Mouse (Mus musculus) lung, embryonic 14.5 days (tissue): ENCODE data around the gene Apex1. TPM values are rescaled to one million over a fixed set of nuclear protein-coding genes. Genes with fewer than 3 reads are reported as not detected.

Experiments
- ATAC-seq: fragments of 200-750 bp; cut with Nextera tagmentation; 2 replicates; pipeline ENCODE4 v1.8.0; 2017; ENCODE audit warnings: mild to moderate bottlenecking, moderate TSS enrichment, moderate library complexity; ENCODE audit not compliant: insufficient read depth
- DNase-seq: peaks from one replicate; pipeline ENCODE4 v3.0.0-alpha.2; 2015
- H3K27ac ChIP-seq: fragments of 300-500 bp; sonication (generic); 2 replicates; pipeline ENCODE4 v1.5.1; 2014; ENCODE audit warnings: low read depth, mild to moderate bottlenecking, moderate library complexity
- H3K27me3 ChIP-seq: fragments of 300-500 bp; sonication (generic); 2 replicates; pipeline ENCODE4 v1.6.1; 2014; ENCODE audit warnings: low read length, control low read depth; ENCODE audit not compliant: insufficient read depth
- H3K36me3 ChIP-seq: fragments of 300-500 bp; sonication (generic); 2 replicates; pipeline ENCODE4 v1.6.1; 2014; ENCODE audit warnings: control low read depth; ENCODE audit not compliant: insufficient read depth
- H3K4me1 ChIP-seq: fragments of 300-500 bp; sonication (generic); 2 replicates; pipeline ENCODE4 v1.6.1; 2014; ENCODE audit warnings: antibody characterized with exemption, control low read depth; ENCODE audit not compliant: insufficient read depth
- H3K4me2 ChIP-seq: fragments of 300-500 bp; sonication (generic); 2 replicates; pipeline ENCODE4 v1.6.1; 2014; ENCODE audit warnings: mild to moderate bottlenecking
- H3K4me3 ChIP-seq: fragments of 300-500 bp; sonication (generic); 2 replicates; pipeline ENCODE4 v1.5.1; 2014; ENCODE audit warnings: low read depth, low read length
- H3K9ac ChIP-seq: fragments of 300-500 bp; sonication (generic); 2 replicates; pipeline ENCODE4 v1.6.1; 2014
- H3K9me3 ChIP-seq: fragments of 300-500 bp; sonication (generic); 2 replicates; pipeline ENCODE4 v1.6.1; 2016; ENCODE audit warnings: low read depth, low read length, control low read depth
- CTCF ChIP-seq: IDR thresholded peaks from 2 replicates; pipeline ENCODE4 v1.5.1; 2016; ENCODE audit warnings: antibody characterized with exemption, low read depth
- WGBS: fragments of 180-500 bp; shearing (Covaris S2); extraction: QIAGEN DNeasy Blood & Tissue Kit; methylation state at CpG from one replicate; pipeline ENCODE4 v1.1.7; 2014; 5-methylcytosine and 5-hydroxymethylcytosine counted together
- polyA plus RNA-seq: library from polyadenylated mRNA; unstranded; fragments of >200 nt; fragmentation: Nextera tagmentation; extraction: Ambion mirVana; gene quantifications from 2 replicates; pipeline ENCODE4 v1.2.1, GENCODE M21; 2014

The Apex1 gene
- polyA plus RNA-seq, 1 experiment from 2014 or later = 272 TPM

GRCm38 (mm10) chr14:50976674-50977073 lies 51.9 kb downstream of the Apex1 start:
- H3K4me3 ChIP-seq = no peak overlapping the region
- no peaks in the 10 kb centered on the region for H3K9me3 ChIP-seq
- H3K4me2 ChIP-seq = no peak overlapping the region
- 33% methylated on average over 9 of the region's 9 CpGs for WGBS
- H3K36me3 ChIP-seq = no peaks in the 10 kb centered on the region
- no peaks in the 10 kb centered on the region for H3K27me3 ChIP-seq
- H3K4me1 ChIP-seq = no peaks in the 10 kb centered on the region
- peak; percentile 21; the same call in 1 of the 2 replicates for ATAC-seq
- DNase-seq = peak; percentile 46
- H3K27ac ChIP-seq = no peak overlapping the region
- no peak for TF ChIP-seq CTCF
- H3K9ac ChIP-seq = no peak overlapping the region

Other genes with a start within 250 kb of the Apex1 start
- gene Olfr747, start 231.8 kb upstream of the Apex1 start, polyA plus RNA-seq = not detected in 2 replicates
- gene Olfr748, start 217.6 kb upstream of the Apex1 start, polyA plus RNA-seq = not detected in 2 replicates
- gene Olfr749, start 179.9 kb upstream of the Apex1 start, polyA plus RNA-seq = not detected in 2 replicates
- gene Ttc5, start 139.4 kb upstream of the Apex1 start, polyA plus RNA-seq = 68.3 and 68.6 TPM in 2 replicates
- not detected in 2 replicates for gene Ccnb1ip1, start 117.2 kb upstream of the Apex1 start, polyA plus RNA-seq
- gene Parp2, start 117.1 kb upstream of the Apex1 start, polyA plus RNA-seq = 71.0 and 74.7 TPM in 2 replicates
- gene Tep1, start 54.4 kb upstream of the Apex1 start, polyA plus RNA-seq = 6.1 and 7.2 TPM in 2 replicates
- gene Klhl33, start 27.5 kb upstream of the Apex1 start, polyA plus RNA-seq = 0.26 and 0.29 TPM in 2 replicates
- 164 and 183 TPM in 2 replicates for gene Osgep, start 75 bp upstream of the Apex1 start, polyA plus RNA-seq
- 45.6 and 47.1 TPM in 2 replicates for gene Pip4p1, start 5.9 kb downstream of the Apex1 start, polyA plus RNA-seq
- 64.4 and 67.0 TPM in 2 replicates for gene Pnp, start 6.1 kb downstream of the Apex1 start, polyA plus RNA-seq
- not detected in 2 replicates for gene Gm49342, start 19.5 kb downstream of the Apex1 start, polyA plus RNA-seq
- 0.42 and 0.76 TPM in 2 replicates for gene Pnp2, start 31.0 kb downstream of the Apex1 start, polyA plus RNA-seq
- gene Rnase10, start 82.8 kb downstream of the Apex1 start, polyA plus RNA-seq = 0.45 TPM in 1 of 2 replicates, not detected in the other
- not detected in 2 replicates for gene Rnase9, start 116.9 kb downstream of the Apex1 start, polyA plus RNA-seq
- not detected in 2 replicates for gene Rnase11, start 125.2 kb downstream of the Apex1 start, polyA plus RNA-seq
- not detected in 2 replicates for gene Rnase12, start 132.7 kb downstream of the Apex1 start, polyA plus RNA-seq
- not detected in 2 replicates for gene Olfr750, start 149.5 kb downstream of the Apex1 start, polyA plus RNA-seq
- gene Rnase4, start 166.1 kb downstream of the Apex1 start, polyA plus RNA-seq = 27.6 and 29.6 TPM in 2 replicates
- gene Ang, start 166.2 kb downstream of the Apex1 start, polyA plus RNA-seq = 5.2 and 5.6 TPM in 2 replicates
- not detected in 2 replicates for gene Eddm3b, start 189.5 kb downstream of the Apex1 start, polyA plus RNA-seq
- 1.2 and 1.4 TPM in 2 replicates for gene Rnase6, start 198.9 kb downstream of the Apex1 start, polyA plus RNA-seq
- 0.50 TPM in 1 of 2 replicates, not detected in the other for gene Rnase1, start 221.8 kb downstream of the Apex1 start, polyA plus RNA-seq
- gene Rnase2b, start 237.3 kb downstream of the Apex1 start, polyA plus RNA-seq = not detected in 2 replicates